Mouse (Mus musculus): ENCODE data around the gene Mical3.

Gene Mical3

GRCm38 (mm10) chr6:121111448-121112055, 19.2 kb downstream of the Mical3 start:
- in situ Hi-C loops (cut with MseI, MboI), result no loop called here

GRCm38 (mm10) chr6:121109998-121110603, 20.7 kb downstream of the Mical3 start:
- in situ Hi-C loops (cut with MseI, MboI), result no loop called here

GRCm38 (mm10) chr6:121109181-121109981, 21.4 kb downstream of the Mical3 start:
- in situ Hi-C loops (cut with MseI, MboI), result no loop called here

- in situ Hi-C loops (cut with MseI, MboI), result no loop called here
These were observed 22.7 kb downstream of the Mical3 start for GRCm38 (mm10) chr6:121108075-121108474.

GRCm38 (mm10) chr6:121106711-121107405, 23.9 kb downstream of the Mical3 start:
- in situ Hi-C loops (cut with MseI, MboI), result no loop called here

GRCm38 (mm10) chr6:121105726-121106125, 25.1 kb downstream of the Mical3 start:
- in situ Hi-C loops (cut with MseI, MboI), result no loop called here

- in situ Hi-C loops (cut with MseI, MboI), result no loop called here
These were observed 27.2 kb downstream of the Mical3 start for GRCm38 (mm10) chr6:121103406-121104171.

- in situ Hi-C loops (cut with MseI, MboI), result no loop called here
These were observed 27.9 kb downstream of the Mical3 start for GRCm38 (mm10) chr6:121102941-121103340.

- in situ Hi-C loops (cut with MseI, MboI), result no loop called here
These were observed 28.7 kb downstream of the Mical3 start for GRCm38 (mm10) chr6:121102084-121102483.

GRCm38 (mm10) chr6:121101201-121101600, 29.6 kb downstream of the Mical3 start:
- in situ Hi-C loops (cut with MseI, MboI), result no loop called here

GRCm38 (mm10) chr6:121099831-121100230, 31.0 kb downstream of the Mical3 start:
- in situ Hi-C loops (cut with MseI, MboI), result no loop called here

- in situ Hi-C loops (cut with MseI, MboI), result no loop called here
These were observed 31.6 kb downstream of the Mical3 start for GRCm38 (mm10) chr6:121099228-121099608.

GRCm38 (mm10) chr6:121098511-121099227, 32.1 kb downstream of the Mical3 start:
- in situ Hi-C loops (cut with MseI, MboI), result no loop called here

GRCm38 (mm10) chr6:121098109-121098508, 32.7 kb downstream of the Mical3 start:
- in situ Hi-C loops (cut with MseI, MboI), result no loop called here

GRCm38 (mm10) chr6:121096862-121097261, 33.9 kb downstream of the Mical3 start:
- in situ Hi-C loops (cut with MseI, MboI), result no loop called here

GRCm38 (mm10) chr6:121096390-121096789, 34.4 kb downstream of the Mical3 start:
- in situ Hi-C loops (cut with MseI, MboI), result no loop called here

GRCm38 (mm10) chr6:121093662-121094408, 37.0 kb downstream of the Mical3 start:
- in situ Hi-C loops (cut with MseI, MboI), result no loop called here

GRCm38 (mm10) chr6:121090786-121091185, 40.0 kb downstream of the Mical3 start:
- in situ Hi-C loops (cut with MseI, MboI), result no loop called here

GRCm38 (mm10) chr6:121087586-121088245, 43.1 kb downstream of the Mical3 start:
- in situ Hi-C loops (cut with MseI, MboI), result no loop called here

All from mouse trophoblast stem cell (cell line).